Mouse (Mus musculus) embryonic facial prominence, embryonic 11.5 days (tissue): Measurements from ENCODE around the gene Mknk1. TPM values are rescaled to one million over a fixed set of nuclear protein-coding genes. Genes with fewer than 3 reads are reported as not detected.

Source experiments
- ATAC-seq: fragments of 200-750 bp; cut with Nextera tagmentation; replicated peaks from 2 replicates; pipeline ENCODE4 v1.8.0; 2017; ENCODE audit warnings: low read depth; ENCODE audit not compliant: insufficient number of reproducible peaks, low FRiP score, low TSS enrichment
- DNase-seq: peaks from one replicate; pipeline ENCODE4 v3.0.0-alpha.2; 2015; ENCODE audit warnings: low spot score
- H3K27ac ChIP-seq: fragments of 300-500 bp; sonication (generic); replicated peaks from 2 replicates; pipeline ENCODE4 v1.5.1; 2014; ENCODE audit warnings: mild to moderate bottlenecking, low read depth, low read length, control low read depth
- H3K27me3 ChIP-seq: fragments of 300-500 bp; sonication (generic); 2 replicates; pipeline ENCODE4 v1.6.1; 2014; ENCODE audit warnings: mild to moderate bottlenecking, low read length, moderate library complexity, mixed read lengths; ENCODE audit not compliant: control insufficient read depth, insufficient read depth
- H3K36me3 ChIP-seq: fragments of 300-500 bp; sonication (generic); replicated peaks from 2 replicates; pipeline ENCODE4 v1.6.1; 2014; ENCODE audit warnings: low read depth, mild to moderate bottlenecking, low read length, moderate library complexity, mixed read lengths; ENCODE audit not compliant: control insufficient read depth, insufficient read depth
- H3K4me1 ChIP-seq: fragments of 300-500 bp; sonication (generic); 2 replicates; pipeline ENCODE4 v1.6.1; 2014; ENCODE audit warnings: low read length, mixed read lengths; ENCODE audit not compliant: control insufficient read depth, insufficient read depth
- H3K4me2 ChIP-seq: fragments of 300-500 bp; sonication (generic); 2 replicates; pipeline ENCODE4 v1.6.1; 2014; ENCODE audit warnings: low read depth, mild to moderate bottlenecking, control low read depth, low read length, moderate library complexity
- H3K4me3 ChIP-seq: fragments of 300-500 bp; sonication (generic); 2 replicates; pipeline ENCODE4 v1.5.1; 2014; ENCODE audit warnings: low read depth, low read length, control low read depth
- H3K9ac ChIP-seq: fragments of 300-500 bp; sonication (generic); replicated peaks from 2 replicates; pipeline ENCODE4 v1.6.1; 2014; ENCODE audit warnings: mild to moderate bottlenecking, control low read depth, low read length
- H3K9me3 ChIP-seq: fragments of 300-500 bp; sonication (generic); replicated peaks from 2 replicates; pipeline ENCODE4 v1.6.1; 2016; ENCODE audit warnings: mild to moderate bottlenecking, low read length, inconsistent platforms, mixed read lengths; ENCODE audit not compliant: control insufficient read depth
- WGBS: fragments of 180-500 bp; shearing (Covaris S2); extraction: QIAGEN DNeasy Blood & Tissue Kit; methylation state at CpG from one replicate; pipeline ENCODE4 v1.1.7; 2014; 5-methylcytosine and 5-hydroxymethylcytosine counted together
- polyA plus RNA-seq: library from polyadenylated mRNA; unstranded; fragments of >200 nt; fragmentation: Nextera tagmentation; extraction: Ambion mirVana; gene quantifications from 2 replicates; pipeline ENCODE4 v1.2.1, GENCODE M21; 2014

Gene Mknk1
- polyA plus RNA-seq, 1 experiment from 2014 or later: 17.5 TPM

DNA sequence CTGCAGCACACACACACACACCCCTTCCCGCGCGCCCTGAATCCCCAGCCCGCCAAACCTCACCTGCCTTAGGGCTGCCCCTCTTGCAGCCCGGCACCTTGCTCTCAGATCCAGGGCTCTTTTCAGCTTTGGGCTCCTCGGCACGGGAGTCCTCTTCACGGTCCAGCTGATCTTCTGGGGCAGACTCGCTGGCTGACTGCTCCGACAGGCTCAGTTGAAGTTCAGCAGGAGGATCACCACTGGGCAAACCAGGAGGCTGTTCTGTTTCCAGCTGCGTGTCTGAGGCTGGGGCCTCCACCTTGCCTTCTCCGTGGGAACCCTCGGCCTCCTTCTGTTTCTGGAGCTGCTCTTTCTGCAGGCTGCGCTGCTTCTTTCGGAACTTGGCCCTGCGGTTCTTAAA lies 80.9 kb downstream of the Mknk1 start:
- no peak for DNase-seq
- peaks cover 4% of the 10 kb centered on the region; the same call in 1 of the 2 replicates for H3K27me3 ChIP-seq
- WGBS: 79% methylated on average over 16 of the region's 16 CpGs
- no peak overlapping the region for H3K4me3 ChIP-seq
- H3K9me3 ChIP-seq: no peaks in the 10 kb centered on the region
- no peak overlapping the region for H3K27ac ChIP-seq
- no peak overlapping the region for H3K9ac ChIP-seq
- no peak overlapping the region for H3K4me2 ChIP-seq
- ATAC-seq: no peak
- no peaks in the 10 kb centered on the region for H3K4me1 ChIP-seq
- no peaks in the 10 kb centered on the region for H3K36me3 ChIP-seq

DNA sequence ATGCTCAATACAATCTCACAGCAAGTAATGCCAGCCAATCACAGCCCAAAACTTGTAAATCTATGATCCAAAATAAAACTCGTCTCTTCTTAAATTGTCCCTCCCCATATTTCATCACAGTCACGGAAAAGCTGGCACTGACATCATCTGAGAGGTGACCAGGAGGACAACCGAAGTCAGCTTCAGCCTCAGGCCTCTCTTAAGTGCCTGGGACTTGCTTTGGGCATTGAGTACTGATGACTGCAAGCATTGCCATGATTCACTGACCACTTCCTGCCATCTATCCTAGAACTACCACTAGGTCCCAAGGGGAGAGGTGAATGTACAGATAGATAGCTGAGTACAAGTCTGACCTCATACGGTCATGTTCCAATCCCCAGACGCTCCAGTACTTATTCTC lies 83.7 kb downstream of the Mknk1 start:
- Histone ChIP-seq H3K27ac (no peak overlapping the region), H3K4me3 (no peak overlapping the region), H3K9me3 (no peaks in the 10 kb centered on the region), H3K27me3 (peaks cover 6% of the 10 kb centered on the region; the same call in 1 of the 2 replicates), H3K9ac (no peak overlapping the region), H3K4me1 (no peaks in the 10 kb centered on the region), H3K36me3 (no peaks in the 10 kb centered on the region), H3K4me2 (no peak overlapping the region)
- 90% methylated on average over 5 of the region's 5 CpGs for WGBS
- no peak for ATAC-seq
- no peak for DNase-seq

DNA sequence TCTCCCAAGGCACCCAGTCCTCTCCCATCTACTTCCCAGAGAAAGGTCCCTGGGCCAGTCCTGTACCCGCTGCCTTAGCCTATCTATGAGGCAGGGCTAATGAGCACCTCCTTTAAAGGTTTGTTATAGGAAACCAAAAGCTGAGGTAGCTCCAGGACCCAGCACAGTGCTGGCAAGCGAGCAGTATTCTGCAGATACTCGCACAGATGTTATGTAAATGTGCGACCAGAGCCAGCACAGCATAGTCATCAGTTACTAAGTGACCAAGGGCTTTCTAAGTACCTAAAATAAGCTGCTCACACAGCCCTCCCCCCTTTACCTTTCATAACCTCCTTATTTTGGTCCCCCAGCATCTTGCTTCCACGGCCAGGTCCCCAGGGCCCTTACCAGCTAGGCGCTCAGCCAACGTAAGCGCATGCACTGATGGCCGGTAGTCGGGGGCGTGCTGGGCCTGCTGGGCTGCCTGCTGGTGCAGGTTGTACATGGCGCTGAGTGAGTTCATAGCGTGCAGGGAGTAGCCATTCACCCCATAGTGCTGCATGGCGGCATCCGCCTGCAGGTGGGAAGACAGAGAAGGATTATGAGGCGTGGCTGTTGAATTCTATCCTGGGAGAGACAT lies 84.4 kb downstream of the Mknk1 start:
- Histone ChIP-seq H3K4me1 (no peaks in the 10 kb centered on the region), H3K9ac (no peak overlapping the region), H3K9me3 (no peaks in the 10 kb centered on the region), H3K27me3 (peaks cover 2% of the 10 kb centered on the region; the same call in 1 of the 2 replicates), H3K4me3 (no peak overlapping the region), H3K4me2 (no peak overlapping the region), H3K27ac (no peak overlapping the region), H3K36me3 (no peaks in the 10 kb centered on the region)
- no peak for DNase-seq
- no peak for ATAC-seq
- WGBS: 83% methylated on average over 16 of the region's 16 CpGs

DNA sequence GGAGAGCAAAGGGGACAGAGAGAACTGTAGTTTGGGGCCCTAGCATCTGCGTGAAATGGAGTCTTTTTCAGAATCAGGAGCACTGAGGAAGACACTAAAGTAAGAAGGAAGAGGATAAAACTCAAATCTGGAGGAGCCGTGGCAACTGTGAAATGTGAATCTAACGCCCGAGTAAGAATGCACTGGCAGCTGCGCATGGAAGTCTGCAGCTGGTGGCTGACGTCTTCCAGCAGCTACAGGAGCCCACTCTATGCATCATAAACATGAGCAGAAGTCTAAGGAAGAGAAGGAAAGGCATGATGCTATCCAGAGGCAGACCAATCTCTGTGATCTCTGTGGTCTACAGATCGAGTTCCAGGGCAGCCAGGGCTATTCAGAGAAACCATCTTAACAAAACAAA lies 88.6 kb downstream of the Mknk1 start:
- H3K27me3 ChIP-seq: peaks cover 18% of the 10 kb centered on the region
- H3K9me3 ChIP-seq: no peaks in the 10 kb centered on the region
- 71% methylated on average over 7 of the region's 7 CpGs for WGBS
- no peaks in the 10 kb centered on the region for H3K4me1 ChIP-seq
- H3K27ac ChIP-seq: no peak overlapping the region
- H3K9ac ChIP-seq: no peak overlapping the region
- DNase-seq (no peak), ATAC-seq (no peak)
- H3K4me3 ChIP-seq: no peak overlapping the region
- no peaks in the 10 kb centered on the region for H3K36me3 ChIP-seq
- no peak overlapping the region for H3K4me2 ChIP-seq

Other genes with a start within 250 kb of the Mknk1 start
- not detected in 2 replicates for gene Cyp4a32, start 238.2 kb upstream of the Mknk1 start, polyA plus RNA-seq
- gene Cyp4b1, start 191.5 kb upstream of the Mknk1 start, polyA plus RNA-seq: not detected in 2 replicates
- gene Efcab14, start 101.5 kb upstream of the Mknk1 start, polyA plus RNA-seq: 39.8 and 40.4 TPM in 2 replicates
- 0.46 TPM in 1 of 2 replicates, not detected in the other for gene Tex38, start 58.2 kb upstream of the Mknk1 start, polyA plus RNA-seq
- gene Atpaf1, start 54.4 kb upstream of the Mknk1 start, polyA plus RNA-seq: 54.0 and 54.4 TPM in 2 replicates
- gene Mob3c, start 11.1 kb upstream of the Mknk1 start, polyA plus RNA-seq: 2.8 and 4.6 TPM in 2 replicates
- not detected in 2 replicates for gene Kncn, start 45.2 kb downstream of the Mknk1 start, polyA plus RNA-seq
- gene 6430628N08Rik, start 51.5 kb downstream of the Mknk1 start, polyA plus RNA-seq: not detected in 2 replicates
- 1.0 and 1.4 TPM in 2 replicates for gene Dmbx1, start 100.7 kb downstream of the Mknk1 start, polyA plus RNA-seq
- 1.4 and 1.8 TPM in 2 replicates for gene Faah, start 178.7 kb downstream of the Mknk1 start, polyA plus RNA-seq
- gene Nsun4, start 214.7 kb downstream of the Mknk1 start, polyA plus RNA-seq: 20.5 and 21.3 TPM in 2 replicates
- 445 and 455 TPM in 2 replicates for gene Uqcrh, start 235.9 kb downstream of the Mknk1 start, polyA plus RNA-seq
- gene Lrrc41, start 236.1 kb downstream of the Mknk1 start, polyA plus RNA-seq: 74.8 and 78.4 TPM in 2 replicates